Mouse (Mus musculus) adrenal gland, adult (tissue): ENCODE data around the gene C5ar2.
"Not testable (repeated sequence)": the region's sequence is repeated elsewhere in the genome, so short reads cannot be mapped to it uniquely, and the experiment has no call there.

Source experiments
- DNase-seq, 2 experiments: peaks; one replicate each; pipeline ENCODE4 v3.0.0; 2022 to 2023; ENCODE audit warnings: low spot score in 1 of 2; ENCODE audit not compliant: inconsistent age in 2 of 2

C5ar2 gene

GRCm38 (mm10) chr7:16244067-16244466 lies at the start of gene C5ar2:
Gene C5ar2 (minus strand): TSS chr7:16244154.
- DNase-seq, result no peak

GRCm38 (mm10) chr7:16287791-16288190 lies 43.8 kb upstream of the C5ar2 start:
- DNase-seq, result peak in 1 of 2 experiments; percentile 18

- DNase-seq, result no peak
Measured at GRCm38 (mm10) chr7:16287016-16287415, 43.1 kb upstream of the C5ar2 start.

GRCm38 (mm10) chr7:16286026-16286961 lies 42.3 kb upstream of the C5ar2 start, which contains the start of gene Ccdc9:
Gene Ccdc9 (minus strand): TSS chr7:16286795.
- peak; percentile 100 for DNase-seq

GRCm38 (mm10) chr7:16285450-16286025 lies 41.6 kb upstream of the C5ar2 start:
- peak; percentile 88 to 94 for DNase-seq

- DNase-seq, result peak in 1 of 2 experiments; percentile 59
Measured at GRCm38 (mm10) chr7:16284904-16285303, 41.0 kb upstream of the C5ar2 start.

- DNase-seq, result peak in 1 of 2 experiments; percentile 35
Measured at GRCm38 (mm10) chr7:16284001-16284400, 40.0 kb upstream of the C5ar2 start.

- no peak for DNase-seq
Measured at GRCm38 (mm10) chr7:16282334-16282733, 38.4 kb upstream of the C5ar2 start.

- peak in 1 of 2 experiments; percentile 24 for DNase-seq
Measured at GRCm38 (mm10) chr7:16280721-16281120, 36.8 kb upstream of the C5ar2 start.

- DNase-seq, result peak in 1 of 2 experiments; percentile 26
Measured at GRCm38 (mm10) chr7:16274922-16275890, 31.3 kb upstream of the C5ar2 start.

GRCm38 (mm10) chr7:16273766-16274140 lies 29.8 kb upstream of the C5ar2 start:
- peak; percentile 85 to 95 for DNase-seq

GRCm38 (mm10) chr7:16273081-16273765 lies 29.3 kb upstream of the C5ar2 start, which contains the start of gene Inafm1:
Gene Inafm1 (minus strand): TSS chr7:16273617.
- peak; percentile 91 to 96 for DNase-seq

GRCm38 (mm10) chr7:16272681-16273080 lies 28.7 kb upstream of the C5ar2 start:
- peak; percentile 83 to 90 for DNase-seq

GRCm38 (mm10) chr7:16271139-16271538 lies 27.2 kb upstream of the C5ar2 start:
- DNase-seq, result peak in 1 of 2 experiments; percentile 57

- not testable (repeated sequence) for DNase-seq
Measured at GRCm38 (mm10) chr7:16266593-16266992, 22.6 kb upstream of the C5ar2 start.

GRCm38 (mm10) chr7:16265856-16266255 lies 21.9 kb upstream of the C5ar2 start:
- DNase-seq, result no peak

GRCm38 (mm10) chr7:16263843-16264242 lies 19.9 kb upstream of the C5ar2 start:
- DNase-seq, result no peak

GRCm38 (mm10) chr7:16263015-16263787 lies 19.2 kb upstream of the C5ar2 start:
- DNase-seq, result peak; percentile 76 to 88

- no peak for DNase-seq
Measured at GRCm38 (mm10) chr7:16261097-16261496, 17.1 kb upstream of the C5ar2 start.
